Mouse (Mus musculus): ENCODE measurements around the gene Psmb1. TPM values are rescaled to one million over a fixed set of nuclear protein-coding genes. Genes with fewer than 3 reads are reported as not detected.

Gene Psmb1
- 160 TPM for polyA plus RNA-seq (2014; fragmentation: Illumina TruSeq; extraction: RNeasy Lipid Tissue Mini Kit (QIAGEN cat#74804); ENCODE audit: insufficient read depth, low read depth, low replicate concordance)

DNA sequence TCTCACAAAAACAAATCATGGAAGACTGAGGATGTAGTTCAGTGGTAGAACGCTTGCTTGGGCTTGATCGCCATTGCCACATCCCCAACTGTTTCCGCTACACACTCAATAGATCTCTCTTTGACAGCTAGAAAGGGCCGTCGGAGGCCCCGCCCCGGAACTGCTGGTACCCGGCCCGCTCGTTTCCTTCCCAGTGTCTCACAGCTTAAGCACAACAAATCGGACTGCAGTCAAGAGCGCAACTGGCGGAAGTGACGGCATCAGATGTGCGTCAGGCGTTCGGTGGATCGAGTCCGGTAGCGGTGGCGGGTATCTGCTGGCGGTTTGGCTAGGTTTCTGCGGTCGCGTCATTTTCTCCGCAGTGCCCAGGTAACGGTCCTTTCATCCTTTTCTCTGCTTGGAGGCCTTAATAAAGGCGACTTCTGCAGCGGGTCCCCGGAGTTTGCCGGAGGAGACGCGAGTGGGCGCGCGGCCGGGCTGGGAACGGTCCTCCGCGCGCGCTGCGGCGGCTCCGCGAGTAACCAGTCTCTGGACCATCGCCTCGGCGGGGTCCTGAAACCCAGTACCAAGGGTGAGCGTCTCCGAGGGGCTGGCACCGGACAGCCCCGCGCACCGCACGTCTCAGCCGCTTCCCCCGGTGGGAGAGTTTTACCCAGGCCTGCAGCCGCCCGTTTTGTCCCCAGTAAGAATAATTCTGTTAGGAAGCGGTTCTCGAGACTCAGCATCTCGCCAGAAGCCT, at the start of gene Psmb1, which contains the start of gene Tbp:
Gene Psmb1 (minus strand): TSS at position 96 of the 739 bp plus-strand sequence.
Gene Tbp (plus strand): TSS at position 233 of the 739 bp plus-strand sequence.

DNA sequence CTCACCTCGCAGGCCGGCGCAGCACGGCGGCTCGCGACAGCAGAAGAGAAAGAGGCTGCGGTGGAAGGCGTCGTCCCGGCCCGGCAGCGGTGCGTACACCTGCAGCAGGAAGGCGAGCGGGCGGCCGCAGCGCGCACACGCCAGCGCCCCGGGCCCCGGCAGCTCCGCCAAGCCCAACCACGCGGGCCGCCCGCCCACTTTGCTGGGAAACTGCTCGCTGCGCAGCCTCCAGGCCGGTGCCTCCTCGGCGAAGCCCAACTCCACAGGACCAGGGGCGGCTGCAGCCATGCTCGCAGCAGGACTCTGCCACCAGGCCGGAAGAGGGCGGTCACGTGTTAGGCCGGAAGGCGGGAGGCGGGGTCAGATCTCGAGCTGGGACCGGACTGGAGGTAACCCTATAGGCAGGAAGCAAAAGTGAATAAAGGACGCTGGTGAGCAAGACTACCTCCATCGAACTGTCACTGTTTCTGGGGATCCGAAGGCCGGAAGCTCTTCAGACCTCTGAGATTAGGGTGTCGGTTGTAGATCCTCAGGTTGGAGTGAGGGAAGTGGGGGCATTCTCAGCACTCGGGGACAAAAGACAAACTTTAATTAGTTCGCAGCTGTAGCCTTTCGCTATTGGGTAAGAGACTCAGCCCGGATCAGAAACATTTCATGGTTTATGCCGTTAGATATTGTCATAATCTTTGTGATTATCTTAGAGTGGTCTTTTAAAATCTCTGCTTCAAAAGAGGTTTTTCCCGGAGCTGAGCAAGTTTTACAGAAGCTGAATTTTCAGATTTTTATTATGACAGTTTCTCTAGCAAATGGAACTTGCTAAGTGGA, 27.6 kb upstream of the Psmb1 start, which contains the start of gene Pdcd2:
Gene Pdcd2 (minus strand): TSS at position 316 of the 825 bp plus-strand sequence.

Other genes with a start within 250 kb of the Psmb1 start
- gene Dll1, start 122.9 kb downstream of the Psmb1 start, polyA plus RNA-seq (2014; fragmentation: Illumina TruSeq; extraction: RNeasy Lipid Tissue Mini Kit (QIAGEN cat#74804); ENCODE audit: insufficient read depth, low read depth, low replicate concordance) = 24.8 TPM
- gene Fam120b, start 103.5 kb downstream of the Psmb1 start, polyA plus RNA-seq (2014; fragmentation: Illumina TruSeq; extraction: RNeasy Lipid Tissue Mini Kit (QIAGEN cat#74804); ENCODE audit: insufficient read depth, low read depth, low replicate concordance) = 8.5 TPM
- 15.7 TPM for gene Tbp, start 137 bp upstream of the Psmb1 start, polyA plus RNA-seq (2014; fragmentation: Illumina TruSeq; extraction: RNeasy Lipid Tissue Mini Kit (QIAGEN cat#74804); ENCODE audit: insufficient read depth, low read depth, low replicate concordance)
- gene Pdcd2, start 27.6 kb upstream of the Psmb1 start, polyA plus RNA-seq (2014; fragmentation: Illumina TruSeq; extraction: RNeasy Lipid Tissue Mini Kit (QIAGEN cat#74804); ENCODE audit: insufficient read depth, low read depth, low replicate concordance) = 20.1 TPM
- 1.5 TPM for gene Prdm9, start 64.6 kb upstream of the Psmb1 start, polyA plus RNA-seq (2014; fragmentation: Illumina TruSeq; extraction: RNeasy Lipid Tissue Mini Kit (QIAGEN cat#74804); ENCODE audit: insufficient read depth, low read depth, low replicate concordance)
- 5.7 TPM for gene Chd1, start 205.2 kb upstream of the Psmb1 start, polyA plus RNA-seq (2014; fragmentation: Illumina TruSeq; extraction: RNeasy Lipid Tissue Mini Kit (QIAGEN cat#74804); ENCODE audit: insufficient read depth, low read depth, low replicate concordance)